Comparison of ENCODE assay signal across 29 mouse cellular contexts in genomic region chr3:51599057-51599630, GRCm38 (mm10). TPM values are rescaled to one million over a fixed set of nuclear protein-coding genes. Genes with fewer than 3 reads are reported as not detected.
DNase-seq lines count a peak whose midpoint lies in the region; ATAC-seq and TF ChIP-seq lines count a peak whose summit lies in the region.
"Had no signal": no experiment of that assay in that cellular context is flagged by ENCODE, and none has a peak within 500 bp of the region (broad histone marks: within the 10 kb centered on the region; RNA-seq: fewer than 3 reads in every experiment).

No protein-coding gene starts in this region.

- no peak overlapping the region for H3K9ac ChIP-seq in forebrain, postnatal 0 days
- H3K9ac ChIP-seq: forebrain, embryonic 12.5 days; heart, embryonic 12.5 days; hindbrain, embryonic 15.5 days; limb, embryonic 12.5 days; liver, embryonic 15.5 days; lung, embryonic 14.5 days; midbrain, embryonic 12.5 days had no signal

- no peak overlapping the region for H3K4me2 ChIP-seq in forebrain, postnatal 0 days (ENCODE audit: low read depth)
- H3K4me2 ChIP-seq: forebrain, embryonic 12.5 days; heart, embryonic 12.5 days; hindbrain, embryonic 15.5 days; limb, embryonic 12.5 days; liver, embryonic 15.5 days; lung, embryonic 14.5 days; midbrain, embryonic 12.5 days had no signal

- no peaks in the 10 kb centered on the region for H3K27me3 ChIP-seq in forebrain, postnatal 0 days (ENCODE audit: insufficient read depth, low read length)
- H3K27me3 ChIP-seq in forebrain, embryonic 10.5 days (ENCODE audit: poor library complexity, severe bottlenecking), result no peaks in the 10 kb centered on the region
- H3K27me3 ChIP-seq in E14TG2a.4 (ENCODE audit: insufficient read depth, low read length), result no peaks in the 10 kb centered on the region
- H3K27me3 ChIP-seq: forebrain, embryonic 12.5 days; heart, embryonic 12.5 days; hindbrain, embryonic 15.5 days; limb, embryonic 12.5 days; liver, embryonic 15.5 days; midbrain, embryonic 12.5 days; Patski had no signal

- no peaks in the 10 kb centered on the region for H3K9me3 ChIP-seq in forebrain, postnatal 0 days (ENCODE audit: low read length)
- H3K9me3 ChIP-seq in forebrain, embryonic 10.5 days, result no peaks in the 10 kb centered on the region
- H3K9me3 ChIP-seq in E14TG2a.4 (ENCODE audit: low read length), result peaks cover 9% of the 10 kb centered on the region; the same call in 1 of the 2 replicates
- H3K9me3 ChIP-seq: forebrain, embryonic 12.5 days; hindbrain, embryonic 15.5 days; limb, embryonic 12.5 days; liver, embryonic 15.5 days; midbrain, embryonic 12.5 days had no signal

- H3K4me1 ChIP-seq in forebrain, postnatal 0 days (ENCODE audit: insufficient read depth), result peaks cover 2% of the 10 kb centered on the region
- H3K4me1 ChIP-seq in forebrain, embryonic 10.5 days, result peaks cover 5% of the 10 kb centered on the region; the same call in 1 of the 2 replicates
- H3K4me1 ChIP-seq in E14TG2a.4 (replicated peaks; ENCODE audit: low read depth, low read length), result peaks cover 49% of the 10 kb centered on the region
- H3K4me1 ChIP-seq: forebrain, embryonic 12.5 days; heart, embryonic 12.5 days; liver, embryonic 15.5 days; midbrain, embryonic 12.5 days had no signal

- H3K4me3 ChIP-seq in forebrain, postnatal 0 days (ENCODE audit: low read depth, low read length), result no peak overlapping the region
- no peak overlapping the region for H3K4me3 ChIP-seq in forebrain, embryonic 10.5 days
- H3K4me3 ChIP-seq in E14TG2a.4 (replicated peaks; ENCODE audit: low read length), result peak overlapping the region; percentile 50
- H3K4me3 ChIP-seq: erythroblast, embryonic 14.5 days; forebrain, embryonic 12.5 days; heart, adult 2 months; heart, embryonic 12.5 days; hindbrain, embryonic 15.5 days; limb, embryonic 12.5 days; liver, embryonic 15.5 days; midbrain, embryonic 12.5 days had no signal

- 60% methylated on average over 12 of the region's 12 CpGs for WGBS in forebrain, postnatal 0 days
- WGBS in forebrain, embryonic 10.5 days, result 58% methylated on average over 12 of the region's 12 CpGs

- ATAC-seq in forebrain, postnatal 0 days, result peak; percentile 26; the same call in 1 of the 2 replicates
- ATAC-seq: activated CD4-positive, CD25-positive, alpha-beta regulatory T cell, adult 4 months; CD4-positive, CD25-positive, alpha-beta regulatory T cell, adult 4 months; inflammation-experienced regulatory T-cells, adult 6 months; Patski had no signal

- no peaks in the 10 kb centered on the region for H3K36me3 ChIP-seq in forebrain, postnatal 0 days (ENCODE audit: insufficient read depth)
- H3K36me3 ChIP-seq in forebrain, embryonic 10.5 days (replicated peaks), result no peaks in the 10 kb centered on the region
- no peaks in the 10 kb centered on the region for H3K36me3 ChIP-seq in E14TG2a.4 (ENCODE audit: insufficient read depth, low read length)
- H3K36me3 ChIP-seq: forebrain, embryonic 12.5 days; heart, embryonic 12.5 days; hindbrain, embryonic 15.5 days; limb, embryonic 12.5 days; liver, embryonic 15.5 days; midbrain, embryonic 12.5 days had no signal

- no peak for TF ChIP-seq POLR2A in brain, embryonic 14.5 days (IDR thresholded peaks at IDR 0.05; ENCODE audit: borderline replicate concordance, extremely low read depth, insufficient read depth, insufficient read length, poor library complexity, severe bottlenecking)

- DNase-seq in forebrain, postnatal 0 days, result no peak
- DNase-seq in forebrain, embryonic 10.5 days (ENCODE audit: extremely low spot score, low spot score), result no peak
- DNase-seq in ES-CJ7 (ENCODE audit: low read depth, low spot score), result peak; percentile 90
- DNase-seq in brain, embryonic 14.5 days (ENCODE audit: low read depth), result peak; percentile 20
- DNase-seq in kidney, postnatal 10 days, result no peak
- DNase-seq in gastrocnemius, postnatal 36 days, result no peak
- DNase-seq: adrenal gland, adult 2 months; adrenal gland, postnatal 36 days; cerebellum, adult 8-10 months; cerebellum, postnatal 25 days; gastrocnemius, postnatal 25 days; heart, adult 2 months; kidney, adult 11 months; kidney, postnatal 25 days; lung, embryonic 14.5 days; thymus, adult 2 months; thymus, postnatal 4 days had no signal

- intact Hi-C loops in gastrocnemius, postnatal 36 days (cut with DNase I), result no loop called here

- H3K27ac ChIP-seq in forebrain, postnatal 0 days (ENCODE audit: low read depth, low read length), result no peak overlapping the region
- no peak overlapping the region for H3K27ac ChIP-seq in forebrain, embryonic 10.5 days
- H3K27ac ChIP-seq: forebrain, embryonic 12.5 days; heart, adult 2 months; hindbrain, embryonic 15.5 days; limb, embryonic 12.5 days; liver, embryonic 15.5 days; midbrain, embryonic 12.5 days had no signal

- no peak for TF ChIP-seq CTCF in forebrain, postnatal 0 days (IDR thresholded peaks at IDR 0.05; ENCODE audit: low read depth)
- TF ChIP-seq CTCF in E14TG2a.4 (conservative IDR thresholded peaks at IDR 0.05; ENCODE audit: low read length), result no peak
- TF ChIP-seq CTCF in brain, embryonic 14.5 days (IDR thresholded peaks at IDR 0.05; ENCODE audit: borderline replicate concordance, extremely low read depth, insufficient read depth, insufficient read length), result no peak

RNA-seq across cellular contexts. Expression of gene Setd7, which starts 38.5 kb away (rescaled TPM):
- 15.2 and 22.8 TPM in 2 replicates for total RNA-seq in forebrain, postnatal 0 days (2014; rRNA removed)
- polyA plus RNA-seq in forebrain, postnatal 0 days (2015; fragmentation: Nextera tagmentation; extraction: Ambion mirVana), result 0.92 and 2.1 TPM in 2 replicates
- 5.0 TPM in 2 replicates for polyA plus RNA-seq in forebrain, embryonic 10.5 days (2016; fragmentation: Nextera tagmentation; extraction: Ambion mirVana)
- polyA plus RNA-seq in brain, embryonic 14.5 days (2012; rRNA removed), result 15.3 and 15.7 TPM in 2 replicates
- total RNA-seq in gastrocnemius, postnatal 36 days (2021), result 100 to 1,000 TPM; 144 to 153 TPM

Comparison
In these comparisons a context has a peak if more than half of its experiments do, and no peak if none do; other contexts are left out.
1. DNase-seq: peak in ES-CJ7 (single experiment) and brain, embryonic 14.5 days (single experiment); none in forebrain, postnatal 0 days (single experiment), forebrain, embryonic 10.5 days (single experiment), kidney, postnatal 10 days (single experiment) and gastrocnemius, postnatal 36 days (0 of 2).